Mouse (Mus musculus) liver, adult 2 months (tissue): ENCODE data around the gene Lingo4.

Experiments used
- CTCF ChIP-seq: fragments of 200-500 bp; IDR thresholded peaks from 2 replicates; pipeline ENCODE4 v1.5.1; 2011; ENCODE audit warnings: low read depth, low read length, control low read depth
- POLR2A ChIP-seq: fragments of 200-500 bp; IDR thresholded peaks from 2 replicates; pipeline ENCODE4 v1.6.1; 2011; ENCODE audit warnings: low read length, control low read depth; ENCODE audit not compliant: insufficient read depth; ENCODE audit errors: extremely low read depth

GRCm38 (mm10) chr3:94383476-94383875, 14.8 kb upstream of the Lingo4 start:
- no peak for TF ChIP-seq CTCF
- TF ChIP-seq POLR2A = no peak
